Mouse (Mus musculus): ENCODE measurements around the gene Galp. TPM values are rescaled to one million over a fixed set of nuclear protein-coding genes. Genes with fewer than 3 reads are reported as not detected.

Gene Galp
- not detected for total RNA-seq (2021)
- polyA plus RNA-seq (2012; rRNA removed) = not detected in 2 replicates
- long read RNA-seq = 0 reads

DNA sequence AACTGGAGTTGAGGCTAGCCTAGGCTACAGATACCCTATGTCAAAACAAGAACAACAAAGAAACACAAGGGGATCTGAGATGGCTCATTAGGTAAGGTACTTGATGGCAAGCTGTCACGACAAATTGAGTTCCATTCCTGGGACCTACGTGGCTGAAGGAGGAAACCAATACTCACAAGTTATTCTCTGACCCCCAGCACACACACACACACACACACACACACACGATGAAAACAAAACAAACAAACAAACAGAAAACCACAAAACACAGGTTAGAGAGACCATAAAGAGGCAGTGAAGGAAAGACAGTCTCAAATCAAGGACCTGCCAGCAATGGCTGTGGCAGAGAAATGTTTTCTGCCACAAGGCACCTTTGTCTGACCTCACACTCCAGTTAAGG is at the start of gene Galp:
Gene Galp (plus strand): TSS at position 301 of the 400 bp plus-strand sequence.
- no peak for DNase-seq

GRCm38 (mm10) chr7:6147688-6148087 is 49.2 kb upstream of the Galp start:
- DNase-seq = peak; percentile 48

DNA sequence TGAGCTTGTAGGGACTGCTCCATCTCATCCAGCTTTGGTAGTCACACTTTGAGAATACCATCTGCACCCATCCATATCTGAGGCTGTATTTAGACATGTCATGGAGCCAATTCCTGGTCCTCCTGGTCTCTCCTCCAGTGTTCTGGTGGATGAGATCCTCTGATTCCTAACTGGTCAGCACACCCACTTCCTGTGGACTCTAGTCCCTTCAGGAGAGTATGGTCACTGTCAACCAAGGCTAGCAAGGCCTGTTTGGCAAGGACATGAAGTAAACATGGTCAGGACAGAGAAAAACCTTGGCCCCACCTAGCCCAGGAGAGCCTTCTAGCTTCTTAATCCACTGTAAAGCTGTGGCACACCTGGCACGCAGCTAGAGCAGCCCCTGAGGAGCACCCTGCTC is 45.6 kb upstream of the Galp start:
- DNase-seq = no peak

DNA sequence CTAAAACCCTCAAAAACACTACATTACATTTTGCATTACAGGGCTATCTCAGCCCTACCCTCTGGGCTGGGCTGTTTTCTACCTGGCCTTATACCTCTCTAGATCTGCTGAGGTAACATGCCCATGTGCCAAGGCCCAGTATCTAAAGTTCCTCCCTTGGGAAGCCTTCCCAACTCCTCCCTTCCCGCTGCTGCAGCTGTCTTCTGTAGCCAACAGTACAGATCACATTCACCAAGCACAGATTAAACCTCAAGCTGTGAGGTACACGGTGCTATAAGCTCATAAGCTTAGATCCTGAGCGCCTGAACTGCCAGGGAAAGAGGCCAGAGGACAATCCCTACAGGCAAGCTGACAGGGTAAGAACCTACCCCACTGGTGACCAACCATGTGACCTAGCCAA is 44.9 kb upstream of the Galp start:
- DNase-seq = no peak

DNA sequence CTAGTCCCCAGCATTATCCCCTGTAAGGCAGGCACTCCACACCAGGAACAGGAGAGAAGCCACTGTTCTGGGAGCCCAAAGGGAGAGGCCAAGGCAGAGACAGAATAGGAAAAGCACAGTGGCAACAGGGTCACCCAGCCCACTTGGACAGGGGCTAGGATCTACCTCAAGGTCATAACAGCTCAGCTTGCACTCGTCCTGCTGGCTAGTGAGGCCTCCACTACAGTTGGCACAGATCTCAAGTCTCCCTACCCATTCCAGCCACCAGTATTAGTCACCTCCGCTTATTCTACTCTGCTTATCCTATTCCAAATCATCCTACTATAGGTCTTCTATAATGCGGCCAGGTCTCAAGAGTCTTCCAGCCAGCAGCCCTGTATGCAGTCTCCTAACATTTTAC is 43.8 kb upstream of the Galp start:
- peak; percentile 84 for DNase-seq

DNA sequence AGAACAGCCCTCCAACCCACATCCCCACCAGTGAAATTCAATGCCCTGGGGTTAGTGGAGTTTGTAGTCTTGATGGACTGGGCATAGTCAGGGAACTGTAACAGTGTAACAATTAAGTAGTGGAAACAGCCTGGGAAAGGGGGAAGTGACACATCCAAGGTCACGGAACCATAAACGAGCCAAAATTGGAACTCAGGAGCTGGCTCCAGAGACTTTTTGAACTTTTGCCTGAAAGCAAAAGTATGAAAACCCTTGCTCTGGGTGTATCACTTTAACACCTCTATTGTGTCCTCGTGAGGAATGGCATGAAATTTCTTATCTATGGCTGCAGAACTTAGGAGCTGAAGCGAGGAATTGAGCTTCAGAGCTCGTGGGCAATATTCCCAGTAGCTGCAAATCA is 42.7 kb upstream of the Galp start:
- peak; percentile 52 for DNase-seq

DNA sequence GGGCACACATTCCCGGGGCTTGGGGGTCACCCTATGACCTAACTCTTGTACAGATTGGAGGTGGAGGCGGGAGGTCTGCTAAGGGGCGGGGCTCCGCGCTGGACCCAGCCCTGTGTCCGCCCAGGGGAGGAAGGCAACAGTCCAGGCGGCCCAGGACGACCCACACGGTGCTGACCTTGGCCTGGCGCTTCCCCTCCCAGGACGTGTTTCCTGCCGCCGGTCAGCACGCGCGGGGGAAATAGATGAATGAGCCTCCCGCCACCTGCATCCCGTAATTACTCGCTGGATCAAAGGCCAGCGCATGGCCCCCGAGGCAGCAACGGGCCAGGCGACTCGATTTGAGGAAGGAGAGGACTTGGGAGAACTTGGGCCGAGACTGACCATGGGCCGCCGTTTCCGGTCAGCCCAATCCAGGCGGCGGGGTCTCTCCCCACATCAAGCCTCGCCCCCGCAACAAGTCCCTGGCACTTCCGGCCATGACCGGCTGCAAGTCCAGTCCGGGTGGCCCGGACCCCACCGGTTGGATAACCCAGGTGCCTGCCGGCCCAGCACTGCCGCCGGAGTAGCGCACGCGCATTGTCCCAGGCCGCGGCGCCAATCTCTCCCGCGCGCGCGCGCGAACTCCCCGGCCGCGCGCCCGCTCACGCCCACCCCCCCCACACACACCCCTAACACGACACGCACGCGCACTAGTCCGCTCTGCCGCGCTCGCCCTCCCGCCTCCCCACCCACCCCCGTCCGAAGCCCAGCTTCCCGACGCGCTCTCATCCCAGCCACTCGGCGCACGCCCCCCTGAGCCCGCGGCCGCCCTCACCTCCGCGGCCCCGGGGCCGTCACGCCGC is 41.6 kb upstream of the Galp start:
- DNase-seq = peak; percentile 94

DNA sequence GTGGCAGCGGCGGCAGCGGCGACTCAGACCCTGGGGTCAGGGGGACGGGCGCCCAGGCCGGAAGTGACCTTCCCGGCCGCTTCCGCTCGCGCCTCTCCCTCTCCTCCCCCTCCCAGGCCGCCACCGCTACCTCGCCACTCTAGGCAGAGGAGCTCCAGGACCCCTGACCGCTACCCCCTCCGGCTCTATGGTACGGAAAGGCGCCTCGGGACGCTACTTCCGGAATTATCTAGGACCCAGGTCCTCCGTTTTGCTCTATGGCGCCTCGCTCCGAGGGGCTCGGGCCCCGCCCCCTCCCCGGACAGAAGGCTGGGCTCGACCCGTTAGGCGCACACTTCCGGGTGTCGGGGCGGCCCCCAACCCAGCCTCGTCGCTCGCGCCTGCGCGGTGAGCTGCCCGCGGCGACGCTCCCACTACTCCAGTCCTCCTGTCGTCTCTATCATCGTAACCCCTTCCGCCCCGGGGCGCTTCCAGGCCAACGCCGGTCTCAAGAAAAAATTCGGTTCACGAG is 40.9 kb upstream of the Galp start, which contains the start of gene Zfp787:
Gene Zfp787 (minus strand): TSS at position 97 of the 511 bp plus-strand sequence.
- DNase-seq = peak; percentile 98

DNA sequence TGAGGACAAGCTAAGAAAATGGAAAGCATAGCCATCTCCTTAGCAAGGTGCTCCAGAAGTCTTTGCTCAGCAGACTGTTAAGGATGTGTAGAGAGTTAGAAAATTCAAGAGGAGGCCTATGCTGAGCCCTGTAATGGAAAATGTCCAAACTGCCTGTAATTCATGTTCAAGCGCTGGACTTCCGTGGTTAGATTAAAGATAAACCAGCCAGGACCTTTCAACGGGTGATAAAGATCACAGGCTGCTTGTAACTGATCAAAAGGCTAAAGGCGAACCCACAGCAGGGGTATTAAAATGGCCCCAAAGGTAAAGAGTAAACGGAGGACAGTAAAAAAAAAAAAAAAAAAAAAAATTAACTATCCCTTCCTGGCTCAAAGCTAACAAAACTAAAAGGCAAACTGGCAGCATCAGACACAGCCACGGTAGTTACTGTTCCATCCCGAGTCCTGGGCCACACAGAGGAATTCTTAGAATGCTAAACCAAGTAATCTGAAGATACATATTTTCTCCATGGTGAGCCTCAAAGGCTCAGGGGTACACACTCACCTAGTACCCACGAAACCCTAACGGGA is 39.9 kb upstream of the Galp start:
- no peak for DNase-seq

- DNase-seq = no peak
These were observed 39.4 kb upstream of the Galp start for GRCm38 (mm10) chr7:6157479-6157878.

DNA sequence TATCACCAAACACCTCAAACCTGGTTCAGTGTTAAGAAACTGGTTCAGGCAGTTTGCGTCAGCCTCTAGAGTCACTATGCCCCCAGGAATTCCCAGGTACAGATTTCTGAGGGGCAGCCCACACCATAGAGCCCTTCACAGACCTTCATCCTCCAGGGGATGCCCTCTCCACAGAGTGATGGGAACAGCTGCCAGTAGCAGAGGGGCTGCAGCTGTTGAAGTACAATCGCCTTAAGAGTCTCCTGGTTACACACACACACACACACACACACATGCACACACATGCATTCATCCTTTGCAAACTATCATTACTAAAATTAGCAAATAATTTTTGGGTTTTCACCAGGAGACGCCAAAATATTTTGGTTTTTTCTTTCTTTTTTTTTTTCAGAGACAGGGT is 37.3 kb upstream of the Galp start:
- no peak for DNase-seq

GRCm38 (mm10) chr7:6161541-6161940 is 35.3 kb upstream of the Galp start:
- no peak for DNase-seq

GRCm38 (mm10) chr7:6162172-6162571 is 34.7 kb upstream of the Galp start:
- DNase-seq = no peak

- DNase-seq = no peak
These were observed 32.2 kb upstream of the Galp start for GRCm38 (mm10) chr7:6164671-6165070.

GRCm38 (mm10) chr7:6169403-6169802 is 27.5 kb upstream of the Galp start:
- no peak for DNase-seq

GRCm38 (mm10) chr7:6170391-6170790 is 26.5 kb upstream of the Galp start:
- no peak for DNase-seq

- no peak for DNase-seq
These were observed 26.0 kb upstream of the Galp start for GRCm38 (mm10) chr7:6170871-6171270.

GRCm38 (mm10) chr7:6171444-6172005 is 25.4 kb upstream of the Galp start:
- DNase-seq = peak; percentile 83

DNA sequence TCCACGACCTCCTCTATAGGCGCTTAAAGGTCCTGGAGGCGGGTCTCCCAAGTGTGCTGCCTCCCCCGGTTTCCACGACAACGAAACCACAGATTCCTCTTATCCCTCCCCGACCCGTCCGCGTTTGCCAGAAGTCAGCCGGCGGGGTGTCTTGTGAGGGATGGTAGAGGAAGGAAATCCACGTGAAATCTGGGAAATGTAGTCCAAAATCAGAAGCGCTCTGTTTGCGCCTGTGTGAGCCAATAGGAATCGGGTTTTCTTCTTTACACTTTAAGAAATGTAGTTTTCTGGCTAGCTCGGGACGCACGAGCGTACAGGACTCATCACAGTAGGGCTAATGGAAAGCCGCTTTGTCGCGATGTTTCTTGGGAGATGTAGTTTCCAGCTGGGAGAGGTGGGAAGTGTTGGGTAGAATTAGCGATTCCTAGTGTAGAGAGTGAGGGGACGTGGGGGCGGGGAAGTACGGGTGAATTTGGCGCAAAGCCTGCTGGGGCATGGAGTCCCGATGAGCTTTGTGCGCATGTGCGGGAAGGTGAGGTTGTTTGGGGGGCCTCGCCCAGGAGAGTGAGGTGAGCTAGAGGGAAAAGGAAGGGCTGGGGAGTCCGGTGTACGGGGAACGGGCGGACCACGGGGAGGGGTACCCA is 24.8 kb upstream of the Galp start, which contains the start of gene Zfp444:
Gene Zfp444 (plus strand): TSS at position 221 of the 644 bp plus-strand sequence.
- DNase-seq = peak; percentile 98

GRCm38 (mm10) chr7:6172674-6173244 is 24.1 kb upstream of the Galp start:
- DNase-seq = no peak

GRCm38 (mm10) chr7:6173872-6174271 is 23.0 kb upstream of the Galp start:
- no peak for DNase-seq

All from adrenal gland, adult 2 months (tissue).